Mouse (Mus musculus): Measurements from ENCODE around the gene Pias1. TPM values are rescaled to one million over a fixed set of nuclear protein-coding genes. Genes with fewer than 3 reads are reported as not detected.
A peak's percentile ranks its signal among the peaks of the same experiment; 100 is the strongest.

The Pias1 gene
- polyA plus RNA-seq, 1 experiment from 2014 or later = 42.7 TPM

DNA sequence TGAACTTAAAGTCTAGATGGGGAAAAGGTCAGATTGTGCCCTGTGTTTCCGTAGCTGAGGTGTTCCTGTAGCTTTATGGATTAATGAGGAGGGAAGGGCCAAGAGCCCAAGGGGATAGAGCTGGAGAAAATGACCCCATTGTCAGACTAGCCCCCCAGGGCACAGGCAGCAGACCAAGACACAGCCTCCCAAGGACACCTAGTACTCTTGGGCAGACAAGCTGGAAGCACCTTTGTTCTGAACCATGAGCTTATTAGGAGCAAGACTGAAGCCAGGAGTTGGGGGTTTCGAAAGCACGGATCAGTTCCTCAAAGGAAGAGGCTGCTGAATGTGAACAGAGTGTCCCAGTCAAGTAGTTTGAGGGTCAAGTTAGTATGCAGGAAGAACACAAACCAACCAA is 9.9 kb upstream of the Pias1 start:
- H3K4me3 ChIP-seq (ENCODE audit: control insufficient read depth in 1 of 2, insufficient read depth in 1 of 2, low read depth in 1 of 2, low read length in 2 of 2) = no peak overlapping the region
- H3K4me2 ChIP-seq (ENCODE audit: low read length) = no peak overlapping the region
- ATAC-seq (ENCODE audit: insufficient number of reproducible peaks, insufficient read depth, low FRiP score, low read depth) = no peak
- no peak overlapping the region for H3K9ac ChIP-seq (ENCODE audit: low read length)
- 84% methylated on average over 3 of the region's 3 CpGs for WGBS
- H3K27ac ChIP-seq (replicated peaks in 1 of 2; ENCODE audit: control insufficient read depth in 1 of 2, insufficient read depth in 1 of 2, low read depth in 2 of 2, low read length in 2 of 2) = no peak overlapping the region
- H3K4me1 ChIP-seq (ENCODE audit: control insufficient read depth in 2 of 2, insufficient read depth in 2 of 2, low read length in 2 of 2) = no peaks in the 10 kb centered on the region
- H3K27me3 ChIP-seq (ENCODE audit: control insufficient read depth, insufficient read depth, low read length) = no peaks in the 10 kb centered on the region
- no peaks in the 10 kb centered on the region for H3K9me3 ChIP-seq (ENCODE audit: control insufficient read depth, low read length)
- no peaks in the 10 kb centered on the region for H3K36me3 ChIP-seq (ENCODE audit: control insufficient read depth, insufficient read depth, low read length)

- no peaks in the 10 kb centered on the region for H3K4me1 ChIP-seq (ENCODE audit: control insufficient read depth in 2 of 2, insufficient read depth in 2 of 2, low read length in 2 of 2)
- H3K9me3 ChIP-seq (ENCODE audit: control insufficient read depth, low read length) = no peaks in the 10 kb centered on the region
- H3K36me3 ChIP-seq (ENCODE audit: control insufficient read depth, insufficient read depth, low read length) = no peaks in the 10 kb centered on the region
- no peak overlapping the region for H3K9ac ChIP-seq (ENCODE audit: low read length)
- no peak overlapping the region for H3K4me3 ChIP-seq (ENCODE audit: control insufficient read depth in 1 of 2, insufficient read depth in 1 of 2, low read depth in 1 of 2, low read length in 2 of 2)
- H3K27ac ChIP-seq (replicated peaks in 1 of 2; ENCODE audit: control insufficient read depth in 1 of 2, insufficient read depth in 1 of 2, low read depth in 2 of 2, low read length in 2 of 2) = no peak overlapping the region
- H3K4me2 ChIP-seq (ENCODE audit: low read length) = no peak overlapping the region
- ATAC-seq (ENCODE audit: insufficient number of reproducible peaks, insufficient read depth, low FRiP score, low read depth) = no peak
- 17% methylated on average over 2 of the region's 2 CpGs for WGBS
- no peaks in the 10 kb centered on the region for H3K27me3 ChIP-seq (ENCODE audit: control insufficient read depth, insufficient read depth, low read length)
Observed at GRCm38 (mm10) chr9:62995186-62995585, 7.5 kb upstream of the Pias1 start.

GRCm38 (mm10) chr9:62990134-62990533 is 2.4 kb upstream of the Pias1 start:
- no peak for ATAC-seq (ENCODE audit: insufficient number of reproducible peaks, insufficient read depth, low FRiP score, low read depth)
- Histone ChIP-seq H3K9ac (ENCODE audit: low read length) (no peak overlapping the region), H3K4me2 (ENCODE audit: low read length) (no peak overlapping the region), H3K27ac (replicated peaks in 1 of 2; ENCODE audit: control insufficient read depth in 1 of 2, insufficient read depth in 1 of 2, low read depth in 2 of 2, low read length in 2 of 2) (no peak overlapping the region), H3K9me3 (ENCODE audit: control insufficient read depth, low read length) (no peaks in the 10 kb centered on the region), H3K4me1 (ENCODE audit: control insufficient read depth in 2 of 2, insufficient read depth in 2 of 2, low read length in 2 of 2) (no peaks in the 10 kb centered on the region), H3K36me3 (ENCODE audit: control insufficient read depth, insufficient read depth, low read length) (no peaks in the 10 kb centered on the region), H3K4me3 (ENCODE audit: control insufficient read depth in 1 of 2, insufficient read depth in 1 of 2, low read depth in 1 of 2, low read length in 2 of 2) (no peak overlapping the region), H3K27me3 (ENCODE audit: control insufficient read depth, insufficient read depth, low read length) (no peaks in the 10 kb centered on the region)
- 92% methylated on average over 3 of the region's 3 CpGs for WGBS

GRCm38 (mm10) chr9:62980777-62981202 is 6.9 kb downstream of the Pias1 start:
- H3K36me3 ChIP-seq (ENCODE audit: control insufficient read depth, insufficient read depth, low read length) = no peaks in the 10 kb centered on the region
- H3K4me3 ChIP-seq (ENCODE audit: control insufficient read depth in 1 of 2, insufficient read depth in 1 of 2, low read depth in 1 of 2, low read length in 2 of 2) = peak overlapping the region; percentile 96 to 98
- H3K4me1 ChIP-seq (ENCODE audit: control insufficient read depth in 2 of 2, insufficient read depth in 2 of 2, low read length in 2 of 2) = peaks cover 0 to 20% of the 10 kb centered on the region in 2 experiments
- H3K9ac ChIP-seq (ENCODE audit: low read length) = peak overlapping the region; percentile 95
- no peaks in the 10 kb centered on the region for H3K9me3 ChIP-seq (ENCODE audit: control insufficient read depth, low read length)
- H3K27ac ChIP-seq (replicated peaks in 1 of 2; ENCODE audit: control insufficient read depth in 1 of 2, insufficient read depth in 1 of 2, low read depth in 2 of 2, low read length in 2 of 2) = peak overlapping the region; percentile 92 to 98
- no peaks in the 10 kb centered on the region for H3K27me3 ChIP-seq (ENCODE audit: control insufficient read depth, insufficient read depth, low read length)
- 1% methylated on average over 38 of the region's 38 CpGs for WGBS
- ATAC-seq (ENCODE audit: insufficient number of reproducible peaks, insufficient read depth, low FRiP score, low read depth) = peak; percentile 94
- H3K4me2 ChIP-seq (ENCODE audit: low read length) = peak overlapping the region; percentile 91

GRCm38 (mm10) chr9:62980162-62980776 is 7.5 kb downstream of the Pias1 start:
- Histone ChIP-seq H3K9me3 (ENCODE audit: control insufficient read depth, low read length) (no peaks in the 10 kb centered on the region), H3K36me3 (ENCODE audit: control insufficient read depth, insufficient read depth, low read length) (no peaks in the 10 kb centered on the region), H3K4me3 (ENCODE audit: control insufficient read depth in 1 of 2, insufficient read depth in 1 of 2, low read depth in 1 of 2, low read length in 2 of 2) (peak overlapping the region; percentile 96 to 98), H3K27ac (replicated peaks in 1 of 2; ENCODE audit: control insufficient read depth in 1 of 2, insufficient read depth in 1 of 2, low read depth in 2 of 2, low read length in 2 of 2) (peak overlapping the region; percentile 92 to 98), H3K9ac (ENCODE audit: low read length) (peak overlapping the region; percentile 95), H3K4me1 (ENCODE audit: control insufficient read depth in 2 of 2, insufficient read depth in 2 of 2, low read length in 2 of 2) (peaks cover 0 to 20% of the 10 kb centered on the region in 2 experiments), H3K4me2 (ENCODE audit: low read length) (peak overlapping the region; percentile 91), H3K27me3 (ENCODE audit: control insufficient read depth, insufficient read depth, low read length) (no peaks in the 10 kb centered on the region)
- peak; percentile 63 for ATAC-seq (ENCODE audit: insufficient number of reproducible peaks, insufficient read depth, low FRiP score, low read depth)
- WGBS = under 1% methylated on average over 55 of the region's 63 CpGs

DNA sequence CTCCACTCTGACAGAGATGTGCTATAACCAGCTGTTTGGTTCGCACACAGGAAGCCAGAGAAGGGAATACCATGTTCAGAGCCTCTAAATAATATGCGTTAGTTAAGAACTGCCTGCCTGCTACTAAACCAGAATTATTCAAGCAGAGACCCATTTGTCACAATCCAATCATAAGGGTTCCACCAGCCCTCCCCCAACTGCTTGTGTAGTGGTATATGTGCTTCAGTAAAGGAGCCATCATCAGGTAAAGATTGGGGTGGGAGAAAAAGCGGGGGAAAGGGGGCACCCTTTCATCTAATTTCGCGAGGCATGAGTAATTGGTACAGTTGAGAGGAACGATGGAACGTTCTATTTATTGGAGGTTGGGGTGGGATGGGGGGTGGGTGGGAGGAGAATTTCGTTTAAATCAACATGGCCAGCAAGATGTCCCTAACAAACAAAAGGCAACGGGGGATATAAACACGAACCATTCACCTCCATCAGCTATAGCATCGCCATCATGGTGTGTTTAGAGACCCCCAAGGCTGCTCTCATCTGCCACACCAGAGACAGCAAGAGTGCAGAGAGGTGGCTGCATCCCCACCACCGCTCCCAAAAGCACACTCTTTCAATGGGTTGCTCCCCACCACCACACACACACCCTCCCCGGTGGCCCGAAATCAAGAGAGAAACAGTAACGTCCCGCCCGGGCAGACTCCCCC is 8.1 kb downstream of the Pias1 start:
- ATAC-seq (ENCODE audit: insufficient number of reproducible peaks, insufficient read depth, low FRiP score, low read depth) = no peak
- WGBS = 6% methylated on average over 17 of the region's 17 CpGs
- H3K9me3 ChIP-seq (ENCODE audit: control insufficient read depth, low read length) = no peaks in the 10 kb centered on the region
- peak overlapping the region; percentile 95 for H3K9ac ChIP-seq (ENCODE audit: low read length)
- H3K4me3 ChIP-seq (ENCODE audit: control insufficient read depth in 1 of 2, insufficient read depth in 1 of 2, low read depth in 1 of 2, low read length in 2 of 2) = peak overlapping the region; percentile 96 to 98
- no peaks in the 10 kb centered on the region for H3K27me3 ChIP-seq (ENCODE audit: control insufficient read depth, insufficient read depth, low read length)
- peaks cover 0 to 20% of the 10 kb centered on the region in 2 experiments for H3K4me1 ChIP-seq (ENCODE audit: control insufficient read depth in 2 of 2, insufficient read depth in 2 of 2, low read length in 2 of 2)
- H3K4me2 ChIP-seq (ENCODE audit: low read length) = peak overlapping the region; percentile 91
- no peaks in the 10 kb centered on the region for H3K36me3 ChIP-seq (ENCODE audit: control insufficient read depth, insufficient read depth, low read length)
- peak overlapping the region in 1 of 2 experiments; percentile 98; a peak in 2 of 4 replicates for H3K27ac ChIP-seq (replicated peaks in 1 of 2; ENCODE audit: control insufficient read depth in 1 of 2, insufficient read depth in 1 of 2, low read depth in 2 of 2, low read length in 2 of 2)

- ATAC-seq (ENCODE audit: insufficient number of reproducible peaks, insufficient read depth, low FRiP score, low read depth) = no peak
- Histone ChIP-seq H3K27me3 (ENCODE audit: control insufficient read depth, insufficient read depth, low read length) (no peaks in the 10 kb centered on the region), H3K4me2 (ENCODE audit: low read length) (no peak overlapping the region), H3K9ac (ENCODE audit: low read length) (no peak overlapping the region), H3K4me1 (ENCODE audit: control insufficient read depth in 2 of 2, insufficient read depth in 2 of 2, low read length in 2 of 2) (peaks cover 0 to 25% of the 10 kb centered on the region in 2 experiments), H3K27ac (replicated peaks in 1 of 2; ENCODE audit: control insufficient read depth in 1 of 2, insufficient read depth in 1 of 2, low read depth in 2 of 2, low read length in 2 of 2) (no peak overlapping the region), H3K4me3 (ENCODE audit: control insufficient read depth in 1 of 2, insufficient read depth in 1 of 2, low read depth in 1 of 2, low read length in 2 of 2) (no peak overlapping the region), H3K9me3 (ENCODE audit: control insufficient read depth, low read length) (no peaks in the 10 kb centered on the region), H3K36me3 (ENCODE audit: control insufficient read depth, insufficient read depth, low read length) (no peaks in the 10 kb centered on the region)
- WGBS = 74% methylated on average over 4 of the region's 4 CpGs
Observed at GRCm38 (mm10) chr9:62977152-62977551, 10.6 kb downstream of the Pias1 start.

Data from heart, embryonic 14.5 days (tissue).